In genomic region chr2:126996737-126997136, GRCm38 (mm10) we compare ENCODE assay signal across 8 mouse cellular contexts. TPM values are rescaled to one million over a fixed set of nuclear protein-coding genes. Genes with fewer than 3 reads are reported as not detected.
DNase-seq lines count a peak whose midpoint lies in the region; ATAC-seq lines count a peak whose summit lies in the region.

No protein-coding gene starts in this region.

- no peak overlapping the region for H3K4me3 ChIP-seq in midbrain, embryonic 12.5 days
- no peak overlapping the region for H3K4me3 ChIP-seq in midbrain, embryonic 15.5 days
- H3K4me3 ChIP-seq in embryonic facial prominence, embryonic 11.5 days (ENCODE audit: low read depth, low read length): no peak overlapping the region

- DNase-seq in adrenal gland, adult 8-10 months: peak; percentile 58
- DNase-seq in embryonic facial prominence, embryonic 11.5 days (ENCODE audit: low spot score): peak; percentile 76
- peak; percentile 49 to 62 for DNase-seq in heart, postnatal 36 days
- peak; percentile 72 for DNase-seq in layer of hippocampus, adult 11-12 months (ENCODE audit: low spot score)
- DNase-seq in lung, postnatal 36 days: peak; percentile 86
- no peak for DNase-seq in thymus, postnatal 25 days

- 0 out of 2 replicates have a peak overlapping the region, but pooled peaks have one; percentile 19 for H3K4me2 ChIP-seq in midbrain, embryonic 12.5 days (replicated peaks)
- no peak overlapping the region for H3K4me2 ChIP-seq in midbrain, embryonic 15.5 days
- H3K4me2 ChIP-seq in embryonic facial prominence, embryonic 11.5 days (ENCODE audit: low read depth, low read length): no peak overlapping the region

- no peaks in the 10 kb centered on the region for H3K27me3 ChIP-seq in midbrain, embryonic 12.5 days
- H3K27me3 ChIP-seq in midbrain, embryonic 15.5 days (replicated peaks): no peaks in the 10 kb centered on the region
- H3K27me3 ChIP-seq in embryonic facial prominence, embryonic 11.5 days (ENCODE audit: control insufficient read depth, insufficient read depth, low read length): no peaks in the 10 kb centered on the region

- intact Hi-C loops in heart, postnatal 36 days (cut with DNase I): loop anchor here (1.0 to 10.0 kb wide), 4 partner anchors 63 to 202 kb away; partner anchors contain the start of gene Sppl2a

- ATAC-seq in midbrain, embryonic 12.5 days (ENCODE audit: low FRiP score, low read depth): no peak
- no peak for ATAC-seq in midbrain, embryonic 15.5 days (replicated peaks)
- ATAC-seq in embryonic facial prominence, embryonic 11.5 days (replicated peaks; ENCODE audit: insufficient number of reproducible peaks, low FRiP score, low TSS enrichment, low read depth): no peak

- H3K4me1 ChIP-seq in midbrain, embryonic 12.5 days: no peaks in the 10 kb centered on the region
- no peaks in the 10 kb centered on the region for H3K4me1 ChIP-seq in midbrain, embryonic 15.5 days
- H3K4me1 ChIP-seq in embryonic facial prominence, embryonic 11.5 days (ENCODE audit: control insufficient read depth, insufficient read depth, low read length): no peaks in the 10 kb centered on the region

- no peaks in the 10 kb centered on the region for H3K9me3 ChIP-seq in midbrain, embryonic 12.5 days
- no peaks in the 10 kb centered on the region for H3K9me3 ChIP-seq in midbrain, embryonic 15.5 days
- no peaks in the 10 kb centered on the region for H3K9me3 ChIP-seq in embryonic facial prominence, embryonic 11.5 days (replicated peaks; ENCODE audit: control insufficient read depth, low read length)

- H3K27ac ChIP-seq in midbrain, embryonic 12.5 days (replicated peaks): no peak overlapping the region
- H3K27ac ChIP-seq in midbrain, embryonic 15.5 days: no peak overlapping the region
- H3K27ac ChIP-seq in embryonic facial prominence, embryonic 11.5 days (replicated peaks; ENCODE audit: low read depth, low read length): no peak overlapping the region

- no peak overlapping the region for H3K9ac ChIP-seq in midbrain, embryonic 12.5 days (replicated peaks)
- no peak overlapping the region for H3K9ac ChIP-seq in midbrain, embryonic 15.5 days
- no peak overlapping the region for H3K9ac ChIP-seq in embryonic facial prominence, embryonic 11.5 days (replicated peaks; ENCODE audit: low read length)

- WGBS in midbrain, embryonic 12.5 days: 29% methylated on average over 5 of the region's 5 CpGs
- 25% methylated on average over 5 of the region's 5 CpGs for WGBS in midbrain, embryonic 15.5 days
- 23% methylated on average over 5 of the region's 5 CpGs for WGBS in embryonic facial prominence, embryonic 11.5 days

- H3K36me3 ChIP-seq in midbrain, embryonic 12.5 days: no peaks in the 10 kb centered on the region
- no peaks in the 10 kb centered on the region for H3K36me3 ChIP-seq in midbrain, embryonic 15.5 days (replicated peaks)
- no peaks in the 10 kb centered on the region for H3K36me3 ChIP-seq in embryonic facial prominence, embryonic 11.5 days (replicated peaks; ENCODE audit: control insufficient read depth, insufficient read depth, low read depth, low read length)

RNA-seq across cellular contexts. Expression of gene Ap4e1, which starts 11.8 kb away (rescaled TPM):
- polyA plus RNA-seq in midbrain, embryonic 12.5 days (2016; fragmentation: Nextera tagmentation; extraction: Ambion mirVana): 15.2 and 15.5 TPM in 2 replicates
- 10.5 and 14.0 TPM in 2 replicates for polyA plus RNA-seq in midbrain, embryonic 15.5 days (2015; fragmentation: Nextera tagmentation; extraction: Ambion mirVana)
- total RNA-seq in adrenal gland, adult 8-10 months (2022): 10 to 100 TPM in 3 of 4 experiments, 1 to 10 TPM in 1; 9.4 to 15.7 (median 12.3) TPM
- polyA plus RNA-seq in embryonic facial prominence, embryonic 11.5 days (2014; fragmentation: Nextera tagmentation; extraction: Ambion mirVana): 8.7 and 9.3 TPM in 2 replicates
- 1 to 10 TPM; 6.2 to 6.4 TPM for total RNA-seq in heart, postnatal 36 days (2021)
